Comparison of ENCODE assay signal across 11 mouse cellular contexts in genomic region chr2:144245464-144245863, GRCm38 (mm10). TPM values are rescaled to one million over a fixed set of nuclear protein-coding genes. Genes with fewer than 3 reads are reported as not detected.
DNase-seq lines count a peak whose midpoint lies in the region; ATAC-seq and TF ChIP-seq lines count a peak whose summit lies in the region.
"Had no signal": no experiment of that assay in that cellular context is flagged by ENCODE, and none has a peak within 500 bp of the region (broad histone marks: within the 10 kb centered on the region; RNA-seq: fewer than 3 reads in every experiment).

No protein-coding gene starts in this region.

- 45% methylated on average over 7 of the region's 7 CpGs for WGBS in kidney, embryonic 15.5 days
- WGBS in bone marrow, adult 2 months = 4% methylated on average over 7 of the region's 7 CpGs

- no peaks in the 10 kb centered on the region for H3K27me3 ChIP-seq in kidney, embryonic 15.5 days

- no peaks in the 10 kb centered on the region for H3K9me3 ChIP-seq in kidney, embryonic 15.5 days (replicated peaks)
- H3K9me3 ChIP-seq: G1E had no signal

- H3K27ac ChIP-seq in kidney, embryonic 15.5 days = peak overlapping the region; percentile 7
- peak overlapping the region; percentile 50 for H3K27ac ChIP-seq in bone marrow, adult 2 months (ENCODE audit: control insufficient read depth, insufficient read depth, low read depth, low read length, poor library complexity)

- peaks cover 21% of the 10 kb centered on the region for H3K4me1 ChIP-seq in kidney, embryonic 15.5 days
- peaks cover 8% of the 10 kb centered on the region; the same call in 1 of the 2 replicates for H3K4me1 ChIP-seq in bone marrow, adult 2 months (ENCODE audit: control insufficient read depth, insufficient read depth, low read length)

- ATAC-seq in kidney, embryonic 15.5 days (replicated peaks; ENCODE audit: low FRiP score) = peak; percentile 59
- ATAC-seq in megakaryocyte, adult 5-6 weeks (ENCODE audit: poor library complexity, severe bottlenecking) = peak; percentile 82

- no peak overlapping the region for H3K9ac ChIP-seq in kidney, embryonic 15.5 days

- TF ChIP-seq CTCF in bone marrow, adult 2 months (IDR thresholded peaks at IDR 0.05; ENCODE audit: control insufficient read depth, insufficient read depth, low read length) = no peak

- H3K4me2 ChIP-seq in kidney, embryonic 15.5 days = no peak overlapping the region

- H3K36me3 ChIP-seq in kidney, embryonic 15.5 days = peaks cover 17% of the 10 kb centered on the region

- no peak for TF ChIP-seq POLR2A in bone marrow, adult 2 months (IDR thresholded peaks at IDR 0.05; ENCODE audit: borderline replicate concordance, control insufficient read depth, low read depth, low read length)

- no peak overlapping the region for H3K4me3 ChIP-seq in kidney, embryonic 15.5 days (replicated peaks)
- H3K4me3 ChIP-seq in bone marrow, adult 2 months (replicated peaks; ENCODE audit: control insufficient read depth, low read depth, low read length) = no peak overlapping the region

- DNase-seq in kidney, postnatal 25 days = no peak
- DNase-seq in gastrocnemius, postnatal 25 days = peak; percentile 62
- DNase-seq in urinary bladder, postnatal 4 days (ENCODE audit: low spot score in 2 of 2) = no peak
- no peak for DNase-seq in frontal cortex, postnatal 14 days (ENCODE audit: low spot score in 2 of 2)
- DNase-seq in adrenal gland, postnatal 25 days = no peak
- DNase-seq: cerebellum, adult 11-12 months; thymus, postnatal 14 days had no signal

RNA-seq across cellular contexts. Expression of gene Mgme1, which starts 25.0 kb away (rescaled TPM):
- 24.2 and 25.3 TPM in 2 replicates for polyA plus RNA-seq in kidney, embryonic 15.5 days (2015; fragmentation: Nextera tagmentation; extraction: Ambion mirVana)
- 3.1 and 5.5 TPM in 2 replicates for polyA plus RNA-seq in bone marrow, adult 2 months (2011; ENCODE audit: insufficient read depth, insufficient read length, low replicate concordance, missing spikeins)
- total RNA-seq in gastrocnemius, postnatal 25 days (2021) = 1 to 10 TPM; 6.0 to 6.5 TPM
- 6.8 and 9.4 TPM in 2 replicates for total RNA-seq in megakaryocyte, adult 5-6 weeks (2015)
- total RNA-seq in megakaryocyte, adult 5-6 weeks (2017) = 12.8 and 13.2 TPM in 2 replicates
- 25.8 and 26.8 TPM in 2 replicates for total RNA-seq in adrenal gland, postnatal 25 days (2021)

RNA-seq across cellular contexts. Expression of gene Snx5, which starts 25.2 kb away (rescaled TPM):
- polyA plus RNA-seq in kidney, embryonic 15.5 days (2015; fragmentation: Nextera tagmentation; extraction: Ambion mirVana) = 125 and 129 TPM in 2 replicates
- 185 and 274 TPM in 2 replicates for polyA plus RNA-seq in bone marrow, adult 2 months (2011; ENCODE audit: insufficient read depth, insufficient read length, low replicate concordance, missing spikeins)
- total RNA-seq in gastrocnemius, postnatal 25 days (2021) = 10 to 100 TPM; 39.6 to 39.8 TPM
- 145 and 164 TPM in 2 replicates for total RNA-seq in megakaryocyte, adult 5-6 weeks (2015)
- total RNA-seq in megakaryocyte, adult 5-6 weeks (2017) = 178 and 195 TPM in 2 replicates
- 91.6 and 107 TPM in 2 replicates for total RNA-seq in adrenal gland, postnatal 25 days (2021)
